Mouse (Mus musculus) embryonic facial prominence, embryonic 14.5 days (tissue): ENCODE measurements at regions not wholly inside any gene's neighbourhood (a gene's known extent, or its start where the extent isn't known, plus 50 kb on each side); places are given as distances from the start of the nearest gene placed in this dataset.

Source experiments
- ATAC-seq: fragments of 200-750 bp; cut with Nextera tagmentation; 2 replicates; pipeline ENCODE4 v1.8.0; 2017; ENCODE audit warnings: low read depth, moderate number of reproducible peaks, moderate TSS enrichment
- DNase-seq: peaks from one replicate; pipeline ENCODE4 v3.0.0-alpha.2; 2015; ENCODE audit warnings: low spot score
- H3K27ac ChIP-seq: fragments of 300-500 bp; sonication (generic); replicated peaks from 2 replicates; pipeline ENCODE4 v1.5.1; 2014; ENCODE audit warnings: low read depth, mild to moderate bottlenecking, low read length, moderate library complexity
- H3K27me3 ChIP-seq: fragments of 300-500 bp; sonication (generic); replicated peaks from 2 replicates; pipeline ENCODE4 v1.6.1; 2014; ENCODE audit warnings: low read length; ENCODE audit not compliant: control insufficient read depth, insufficient read depth
- H3K36me3 ChIP-seq: fragments of 300-500 bp; sonication (generic); 2 replicates; pipeline ENCODE4 v1.6.1; 2014; ENCODE audit warnings: low read length, mixed read lengths; ENCODE audit not compliant: control insufficient read depth, insufficient read depth
- H3K4me1 ChIP-seq: fragments of 300-500 bp; sonication (generic); 2 replicates; pipeline ENCODE4 v1.6.1; 2014; ENCODE audit warnings: antibody characterized with exemption, low read length; ENCODE audit not compliant: control insufficient read depth, insufficient read depth
- H3K4me2 ChIP-seq: fragments of 300-500 bp; sonication (generic); 2 replicates; pipeline ENCODE4 v1.6.1; 2014; ENCODE audit warnings: low read depth, mild to moderate bottlenecking, low read length, moderate library complexity, mixed read lengths
- H3K4me3 ChIP-seq: fragments of 300-500 bp; sonication (generic); 2 replicates; pipeline ENCODE4 v1.5.1; 2014; ENCODE audit warnings: low read depth, mild to moderate bottlenecking, low read length
- H3K9ac ChIP-seq: fragments of 300-500 bp; sonication (generic); 2 replicates; pipeline ENCODE4 v1.6.1; 2014; ENCODE audit warnings: low read depth, mild to moderate bottlenecking, low read length, moderate library complexity, mixed read lengths
- H3K9me3 ChIP-seq: fragments of 300-500 bp; sonication (generic); 2 replicates; pipeline ENCODE4 v1.6.1; 2016; ENCODE audit warnings: low read length; ENCODE audit not compliant: control insufficient read depth
- WGBS: fragments of 180-500 bp; shearing (Covaris S2); extraction: QIAGEN DNeasy Blood & Tissue Kit; methylation state at CpG from one replicate; pipeline ENCODE4 v1.1.7; 2014; 5-methylcytosine and 5-hydroxymethylcytosine counted together

DNA sequence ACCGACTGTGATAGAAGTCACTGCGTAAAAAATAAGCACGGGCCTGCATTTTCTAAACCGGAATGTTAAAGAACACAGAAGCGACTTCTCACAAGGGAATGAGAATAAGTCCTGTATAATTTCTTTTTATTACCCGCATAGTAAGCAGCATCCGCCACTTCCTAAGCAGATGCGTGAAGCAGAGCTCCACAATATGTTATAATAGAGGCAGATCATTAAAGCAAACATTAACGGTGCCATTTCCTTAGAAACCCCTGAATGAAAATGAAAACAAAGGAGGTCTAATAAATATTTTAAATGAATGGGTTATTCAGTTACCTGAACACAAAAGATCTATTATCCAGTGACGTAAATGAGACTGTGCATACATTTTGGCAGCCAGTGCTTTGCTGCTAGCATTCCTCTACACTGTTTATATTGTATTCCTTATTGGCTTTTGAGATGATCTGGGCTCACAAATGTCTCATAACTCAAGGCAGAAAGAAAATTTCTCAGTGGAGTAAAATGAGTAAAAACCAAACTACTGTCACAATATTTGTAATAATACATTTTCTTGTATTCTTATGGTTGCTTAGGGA lies 566.6 kb upstream of the Epha6 start:
- ATAC-seq, result no peak
- 75% methylated on average over 10 of the region's 10 CpGs for WGBS
- no peaks in the 10 kb centered on the region for H3K36me3 ChIP-seq
- H3K9me3 ChIP-seq, result peaks cover 10% of the 10 kb centered on the region; the same call in 1 of the 2 replicates
- H3K4me1 ChIP-seq, result no peaks in the 10 kb centered on the region
- H3K4me2 ChIP-seq, result no peak overlapping the region
- H3K27me3 ChIP-seq, result no peaks in the 10 kb centered on the region
- H3K4me3 ChIP-seq, result no peak overlapping the region
- no peak overlapping the region for H3K27ac ChIP-seq
- no peak overlapping the region for H3K9ac ChIP-seq
- DNase-seq, result no peak

DNA sequence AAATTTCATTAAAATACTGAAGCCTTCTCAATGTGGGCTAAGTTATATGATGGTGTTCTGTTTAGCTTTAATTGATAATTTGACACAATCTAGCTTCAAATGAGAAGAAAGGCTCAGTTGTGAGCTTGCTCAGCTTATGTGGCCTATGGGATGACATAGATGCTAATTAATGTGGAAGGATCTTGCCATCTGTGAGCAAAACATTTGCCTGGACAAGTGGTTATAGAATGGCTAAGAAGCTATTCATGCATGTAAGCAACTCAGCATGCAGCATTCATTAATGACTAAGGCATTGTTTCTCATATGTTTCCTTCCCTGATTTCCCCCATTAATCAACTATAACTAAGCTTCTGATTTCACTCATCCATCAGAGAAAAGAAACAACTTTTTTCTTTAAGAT lies 532.8 kb upstream of the Epha6 start:
- DNase-seq (peak; percentile 37), ATAC-seq (peak; percentile 41; the same call in 1 of the 2 replicates)
- Histone ChIP-seq H3K4me1 (no peaks in the 10 kb centered on the region), H3K27ac (no peak overlapping the region), H3K4me2 (no peak overlapping the region), H3K36me3 (no peaks in the 10 kb centered on the region), H3K9me3 (no peaks in the 10 kb centered on the region), H3K27me3 (no peaks in the 10 kb centered on the region), H3K9ac (no peak overlapping the region), H3K4me3 (no peak overlapping the region)
